Mouse (Mus musculus): ENCODE data around the gene Csnk2a1.

DNA sequence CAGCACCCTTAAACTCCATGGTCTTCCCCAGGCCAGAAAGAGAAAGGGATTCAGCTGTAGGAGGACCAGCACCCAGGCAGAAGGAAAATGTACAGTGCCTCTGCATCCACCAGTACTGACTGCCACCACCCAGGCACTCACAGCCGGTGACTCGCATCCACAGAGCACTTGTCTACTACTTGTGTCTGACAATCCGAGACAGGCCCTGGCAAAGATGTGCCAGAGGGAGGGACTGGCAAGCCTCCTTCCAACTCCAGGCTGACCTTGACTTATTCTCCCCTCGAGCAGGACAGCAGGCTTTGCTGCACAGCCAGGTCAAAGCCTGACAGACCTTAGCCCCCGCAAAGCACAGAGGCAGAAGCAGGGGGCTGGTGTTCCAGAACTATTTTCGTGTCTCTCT is 90.4 kb downstream of the Csnk2a1 start:
- TF ChIP-seq EP300 (IDR thresholded peaks at IDR 0.05; ENCODE audit: low read depth) (no peak), CTCF (IDR thresholded peaks at IDR 0.05; ENCODE audit: low read depth) (no peak)
